Mouse (Mus musculus) brown adipose tissue, adult 24 weeks (tissue): ENCODE data around the gene Ubtf. TPM values are rescaled to one million over a fixed set of nuclear protein-coding genes. Genes with fewer than 3 reads are reported as not detected.
A peak's percentile ranks its signal among the peaks of the same experiment; 100 is the strongest.

Experiments used
- H3K27ac ChIP-seq: fragments of 200-500 bp; replicated peaks from 2 replicates; pipeline ENCODE4 v1.5.1; 2012; ENCODE audit warnings: low read depth, mild to moderate bottlenecking, low read length
- H3K4me1 ChIP-seq: fragments of 200-500 bp; 2 replicates; pipeline ENCODE4 v1.6.1; 2012; ENCODE audit warnings: low read length, mixed read lengths; ENCODE audit not compliant: control insufficient read depth, insufficient read depth, insufficient read length
- H3K4me3 ChIP-seq: fragments of 200-500 bp; 2 replicates; pipeline ENCODE4 v1.5.1; 2012; ENCODE audit warnings: low read depth, mild to moderate bottlenecking, low read length, moderate library complexity; ENCODE audit not compliant: insufficient read depth
- polyA plus RNA-seq: library from polyadenylated mRNA; stranded (reverse); fragments of >200 nt; gene quantifications from 2 replicates; pipeline ENCODE4 v1.2.4, GENCODE M21; 2012; ENCODE audit not compliant: missing spikeins, insufficient read depth, insufficient read length

Gene Ubtf
- polyA plus RNA-seq, 1 experiment, result 47.6 TPM

DNA sequence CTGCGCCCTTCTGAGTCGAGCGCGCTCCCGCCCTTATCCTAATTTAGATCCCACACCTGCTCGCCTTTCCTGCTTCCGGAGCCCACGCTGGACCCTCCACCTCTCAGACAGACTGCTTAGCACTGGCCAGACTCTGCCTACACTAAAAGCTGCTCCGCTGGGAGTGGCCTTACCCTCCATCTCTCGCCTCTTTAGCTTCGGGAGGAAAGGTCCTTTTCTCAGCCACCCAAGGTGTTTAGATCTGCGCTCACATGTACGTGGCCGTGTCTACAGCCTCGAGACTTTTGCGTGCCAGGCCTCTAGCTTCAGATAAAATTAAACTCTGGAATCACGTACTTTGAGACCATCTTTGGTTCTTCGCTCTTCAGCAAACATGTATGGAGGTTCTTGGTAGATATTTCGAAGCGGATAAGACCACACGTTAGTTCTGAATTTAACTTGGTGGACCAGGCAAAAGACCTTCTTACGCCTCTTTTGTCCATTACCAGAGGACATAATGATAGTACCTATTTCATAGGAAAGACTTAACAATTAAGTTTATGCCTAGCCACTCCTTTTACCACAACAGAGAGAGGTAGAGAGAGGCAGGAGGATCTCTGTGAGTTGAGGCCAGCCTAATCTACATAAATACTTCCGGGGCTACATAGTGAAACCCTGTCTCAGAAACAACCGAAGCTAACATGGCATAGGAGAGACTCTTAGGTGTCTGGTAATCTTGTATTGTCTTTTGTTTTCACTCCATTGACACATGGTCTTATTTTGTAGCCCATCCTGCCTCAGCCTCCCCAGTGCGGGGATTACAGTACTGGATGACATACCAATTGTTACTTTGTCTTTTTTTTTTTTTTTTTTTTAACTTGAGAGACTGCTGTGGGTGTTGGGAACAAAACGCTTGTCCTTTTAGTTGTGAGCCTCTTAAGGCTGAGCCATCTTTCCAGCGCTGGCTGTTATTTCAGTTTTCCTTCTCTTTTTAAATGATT is 21.7 kb downstream of the Ubtf start:
- Histone ChIP-seq H3K4me1 (peaks cover 3% of the 10 kb centered on the region; the same call in 1 of the 2 replicates), H3K4me3 (peak overlapping the region; percentile 86), H3K27ac (peak overlapping the region; percentile 90)

GRCm38 (mm10) chr11:102296491-102297472 is 22.8 kb downstream of the Ubtf start, which contains the start of gene Atxn7l3:
TSS of gene Atxn7l3 (minus strand) at chr11:102296631.
- H3K4me3 ChIP-seq, result peak within 1 kb of the TSS; percentile 87
- H3K4me1 ChIP-seq, result peaks cover 3% of the 10 kb centered on the region; the same call in 1 of the 2 replicates
- peak within 1 kb of the TSS; percentile 90 for H3K27ac ChIP-seq

- H3K27ac ChIP-seq, result peak overlapping the region; percentile 74
- peak overlapping the region; percentile 87 for H3K4me3 ChIP-seq
- H3K4me1 ChIP-seq, result peaks cover 3% of the 10 kb centered on the region; the same call in 1 of the 2 replicates
These were observed 23.7 kb downstream of the Ubtf start for GRCm38 (mm10) chr11:102295598-102296471.

- H3K27ac ChIP-seq, result peak overlapping the region; percentile 74
- H3K4me1 ChIP-seq, result peaks cover 3% of the 10 kb centered on the region; the same call in 1 of the 2 replicates
- peak overlapping the region; percentile 87 for H3K4me3 ChIP-seq
These were observed 24.5 kb downstream of the Ubtf start for GRCm38 (mm10) chr11:102294887-102295597.

GRCm38 (mm10) chr11:102294416-102294815 is 25.1 kb downstream of the Ubtf start:
- Histone ChIP-seq H3K27ac (no peak overlapping the region), H3K4me3 (no peak overlapping the region), H3K4me1 (peaks cover 3% of the 10 kb centered on the region; the same call in 1 of the 2 replicates)

- H3K4me3 ChIP-seq, result no peak overlapping the region
- H3K27ac ChIP-seq, result no peak overlapping the region
- H3K4me1 ChIP-seq, result peaks cover 3% of the 10 kb centered on the region; the same call in 1 of the 2 replicates
These were observed 25.6 kb downstream of the Ubtf start for GRCm38 (mm10) chr11:102293971-102294370.

- peaks cover 3% of the 10 kb centered on the region; the same call in 1 of the 2 replicates for H3K4me1 ChIP-seq
- H3K27ac ChIP-seq, result no peak overlapping the region
- H3K4me3 ChIP-seq, result no peak overlapping the region
These were observed 28.4 kb downstream of the Ubtf start for GRCm38 (mm10) chr11:102291051-102291535.

DNA sequence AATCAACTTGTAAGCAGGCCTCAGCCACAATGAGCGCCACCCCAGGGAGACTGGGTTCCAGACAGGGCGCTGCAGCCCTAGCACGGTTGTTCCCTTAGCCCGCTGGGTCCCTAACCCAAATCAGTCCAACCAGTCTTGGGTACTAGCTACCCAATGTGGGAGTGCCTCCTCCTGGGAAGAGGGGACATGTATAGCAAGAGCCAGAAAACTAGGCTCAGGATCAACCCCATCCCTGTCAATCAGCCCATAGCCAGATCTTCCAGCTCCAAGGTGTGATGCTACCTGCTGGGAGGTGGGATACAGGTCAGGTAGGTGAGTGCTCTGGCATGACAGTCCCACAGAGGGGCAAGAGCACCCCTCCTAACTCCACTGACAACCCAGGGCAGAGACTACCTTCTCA is 29.4 kb downstream of the Ubtf start:
- H3K4me1 ChIP-seq, result peaks cover 3% of the 10 kb centered on the region; the same call in 1 of the 2 replicates
- H3K27ac ChIP-seq, result no peak overlapping the region
- no peak overlapping the region for H3K4me3 ChIP-seq

GRCm38 (mm10) chr11:102289511-102290100 is 29.9 kb downstream of the Ubtf start:
- Histone ChIP-seq H3K4me3 (no peak overlapping the region), H3K27ac (no peak overlapping the region), H3K4me1 (no peaks in the 10 kb centered on the region)

DNA sequence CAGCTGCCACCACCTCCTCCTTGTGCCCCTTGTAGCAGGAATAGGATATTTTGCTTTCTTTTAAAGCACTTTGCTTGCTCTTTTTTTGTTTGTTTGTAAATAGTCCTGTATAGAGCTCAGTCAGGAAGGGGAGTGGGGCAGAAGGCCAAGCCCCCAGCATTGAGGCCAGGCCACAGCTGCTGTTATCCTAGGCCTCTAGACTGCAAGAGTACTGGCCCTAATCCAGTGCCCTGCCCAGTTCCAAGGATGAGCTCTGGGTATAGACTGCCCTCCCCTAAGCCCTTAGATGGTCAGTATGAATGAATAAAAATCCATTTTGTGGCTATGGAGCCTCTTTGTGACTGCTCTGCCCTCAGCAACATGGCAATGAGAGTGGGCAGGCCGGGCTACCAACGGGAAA is 30.6 kb downstream of the Ubtf start:
- H3K4me1 ChIP-seq, result no peaks in the 10 kb centered on the region
- no peak overlapping the region for H3K4me3 ChIP-seq
- H3K27ac ChIP-seq, result no peak overlapping the region

- Histone ChIP-seq H3K4me1 (no peaks in the 10 kb centered on the region), H3K4me3 (no peak overlapping the region), H3K27ac (no peak overlapping the region)
These were observed 31.3 kb downstream of the Ubtf start for GRCm38 (mm10) chr11:102288027-102288804.

- Histone ChIP-seq H3K27ac (no peak overlapping the region), H3K4me3 (no peak overlapping the region), H3K4me1 (no peaks in the 10 kb centered on the region)
These were observed 32.1 kb downstream of the Ubtf start for GRCm38 (mm10) chr11:102287485-102287884.
